Mouse (Mus musculus) liver, adult 2 months (tissue): ENCODE data around the gene Mmp9.

Experiments
- CTCF ChIP-seq: fragments of 200-500 bp; IDR thresholded peaks from 2 replicates; pipeline ENCODE4 v1.5.1; 2011; ENCODE audit warnings: low read depth, low read length, control low read depth
- POLR2A ChIP-seq: fragments of 200-500 bp; IDR thresholded peaks from 2 replicates; pipeline ENCODE4 v1.6.1; 2011; ENCODE audit warnings: low read length, control low read depth; ENCODE audit not compliant: insufficient read depth; ENCODE audit errors: extremely low read depth

GRCm38 (mm10) chr2:164923291-164923690 is 17.3 kb upstream of the Mmp9 start:
- TF ChIP-seq POLR2A (no peak), CTCF (no peak)
